Mouse (Mus musculus) heart, embryonic 16.5 days (tissue): ENCODE data around the gene Lgals8. TPM values are rescaled to one million over a fixed set of nuclear protein-coding genes. Genes with fewer than 3 reads are reported as not detected.

Experiments used
- ATAC-seq: fragments of 200-750 bp; cut with Nextera tagmentation; replicated peaks from 2 replicates; pipeline ENCODE4 v1.8.0; 2017; ENCODE audit warnings: moderate number of reproducible peaks; ENCODE audit not compliant: insufficient read depth, low FRiP score; ENCODE audit errors: extremely low read depth
- H3K27ac ChIP-seq: fragments of 300-500 bp; sonication (generic); 2 replicates; pipeline ENCODE4 v1.5.1; 2014; ENCODE audit warnings: mild to moderate bottlenecking, low read length, control low read depth, moderate library complexity
- H3K27me3 ChIP-seq: fragments of 300-500 bp; sonication (generic); 2 replicates; pipeline ENCODE4 v1.6.1; 2014; ENCODE audit warnings: low read length, mixed read lengths; ENCODE audit not compliant: control insufficient read depth, insufficient read depth
- H3K36me3 ChIP-seq: fragments of 300-500 bp; sonication (generic); 2 replicates; pipeline ENCODE4 v1.6.1; 2014; ENCODE audit not compliant: control insufficient read depth, insufficient read depth
- H3K4me1 ChIP-seq: fragments of 300-500 bp; sonication (generic); 2 replicates; pipeline ENCODE4 v1.6.1; 2014; ENCODE audit warnings: low read length, mixed read lengths; ENCODE audit not compliant: control insufficient read depth, insufficient read depth
- H3K4me2 ChIP-seq: fragments of 300-500 bp; sonication (generic); 2 replicates; pipeline ENCODE4 v1.6.1; 2014; ENCODE audit warnings: low read depth, mild to moderate bottlenecking, control low read depth, low read length
- H3K4me3 ChIP-seq: fragments of 300-500 bp; sonication (generic); 2 replicates; pipeline ENCODE4 v1.5.1; 2014; ENCODE audit warnings: mild to moderate bottlenecking, control low read depth, low read length
- H3K9ac ChIP-seq: fragments of 300-500 bp; sonication (generic); 2 replicates; pipeline ENCODE4 v1.6.1; 2014; ENCODE audit warnings: low read length, control low read depth
- H3K9me3 ChIP-seq: fragments of 300-500 bp; sonication (generic); replicated peaks from 2 replicates; pipeline ENCODE4 v1.6.1; 2016; ENCODE audit warnings: low read length; ENCODE audit not compliant: control insufficient read depth
- WGBS: fragments of 180-500 bp; shearing (Covaris S2); extraction: QIAGEN DNeasy Blood & Tissue Kit; methylation state at CpG from one replicate; pipeline ENCODE4 v1.1.7; 2014; 5-methylcytosine and 5-hydroxymethylcytosine counted together
- polyA plus RNA-seq: library from polyadenylated mRNA; unstranded; fragments of >200 nt; fragmentation: Nextera tagmentation; extraction: Ambion mirVana; gene quantifications from 2 replicates; pipeline ENCODE4 v1.2.1, GENCODE M21; 2015

The Lgals8 gene
- polyA plus RNA-seq, 1 experiment from 2014 or later, result 19.8 TPM

- 84% methylated on average over 9 of the region's 9 CpGs for WGBS
- Histone ChIP-seq H3K4me3 (no peak overlapping the region), H3K27ac (no peak overlapping the region), H3K4me1 (no peaks in the 10 kb centered on the region), H3K9me3 (no peaks in the 10 kb centered on the region), H3K36me3 (no peaks in the 10 kb centered on the region), H3K27me3 (no peaks in the 10 kb centered on the region), H3K9ac (no peak overlapping the region), H3K4me2 (no peak overlapping the region)
- ATAC-seq, result no peak
These were observed 30.0 kb upstream of the Lgals8 start for GRCm38 (mm10) chr13:12494750-12495149.

- no peaks in the 10 kb centered on the region for H3K36me3 ChIP-seq
- no peaks in the 10 kb centered on the region for H3K4me1 ChIP-seq
- no peak overlapping the region for H3K27ac ChIP-seq
- 84% methylated on average over 3 of the region's 3 CpGs for WGBS
- H3K4me2 ChIP-seq, result no peak overlapping the region
- no peak for ATAC-seq
- H3K9me3 ChIP-seq, result no peaks in the 10 kb centered on the region
- no peaks in the 10 kb centered on the region for H3K27me3 ChIP-seq
- no peak overlapping the region for H3K4me3 ChIP-seq
- H3K9ac ChIP-seq, result no peak overlapping the region
These were observed 27.8 kb upstream of the Lgals8 start for GRCm38 (mm10) chr13:12492515-12492914.

- H3K36me3 ChIP-seq, result no peaks in the 10 kb centered on the region
- no peaks in the 10 kb centered on the region for H3K27me3 ChIP-seq
- ATAC-seq, result no peak
- H3K27ac ChIP-seq, result no peak overlapping the region
- no peaks in the 10 kb centered on the region for H3K4me1 ChIP-seq
- H3K9me3 ChIP-seq, result no peaks in the 10 kb centered on the region
- H3K9ac ChIP-seq, result no peak overlapping the region
- no peak overlapping the region for H3K4me3 ChIP-seq
- 70% methylated on average over 7 of the region's 7 CpGs for WGBS
- H3K4me2 ChIP-seq, result no peak overlapping the region
These were observed 20.9 kb upstream of the Lgals8 start for GRCm38 (mm10) chr13:12485640-12486039.

GRCm38 (mm10) chr13:12485197-12485596 lies 20.5 kb upstream of the Lgals8 start:
- 66% methylated on average over 2 of the region's 2 CpGs for WGBS
- Histone ChIP-seq H3K9me3 (no peaks in the 10 kb centered on the region), H3K27ac (no peak overlapping the region; the same call in 1 of the 2 replicates), H3K4me2 (no peak overlapping the region), H3K36me3 (no peaks in the 10 kb centered on the region), H3K4me1 (no peaks in the 10 kb centered on the region), H3K4me3 (no peak overlapping the region), H3K9ac (no peak overlapping the region), H3K27me3 (no peaks in the 10 kb centered on the region)
- ATAC-seq, result no peak

- H3K9me3 ChIP-seq, result no peaks in the 10 kb centered on the region
- no peak overlapping the region for H3K4me3 ChIP-seq
- no peaks in the 10 kb centered on the region for H3K36me3 ChIP-seq
- H3K4me2 ChIP-seq, result no peak overlapping the region
- no peak overlapping the region for H3K9ac ChIP-seq
- H3K27ac ChIP-seq, result no peak overlapping the region
- H3K27me3 ChIP-seq, result no peaks in the 10 kb centered on the region
- H3K4me1 ChIP-seq, result no peaks in the 10 kb centered on the region
- 61% methylated on average over 6 of the region's 6 CpGs for WGBS
- ATAC-seq, result no peak
These were observed 15.1 kb upstream of the Lgals8 start for GRCm38 (mm10) chr13:12479802-12480201.

- no peak overlapping the region for H3K4me2 ChIP-seq
- no peaks in the 10 kb centered on the region for H3K36me3 ChIP-seq
- H3K9me3 ChIP-seq, result no peaks in the 10 kb centered on the region
- no peaks in the 10 kb centered on the region for H3K27me3 ChIP-seq
- no peaks in the 10 kb centered on the region for H3K4me1 ChIP-seq
- H3K4me3 ChIP-seq, result no peak overlapping the region
- no peak for ATAC-seq
- H3K9ac ChIP-seq, result no peak overlapping the region
- H3K27ac ChIP-seq, result no peak overlapping the region
- WGBS, result 75% methylated on average over 15 of the region's 15 CpGs
These were observed 13.6 kb upstream of the Lgals8 start for GRCm38 (mm10) chr13:12478301-12478700.

- H3K9ac ChIP-seq, result no peak overlapping the region
- H3K9me3 ChIP-seq, result no peaks in the 10 kb centered on the region
- ATAC-seq, result no peak
- 91% methylated on average over 4 of the region's 4 CpGs for WGBS
- no peak overlapping the region for H3K27ac ChIP-seq
- no peaks in the 10 kb centered on the region for H3K27me3 ChIP-seq
- H3K4me2 ChIP-seq, result no peak overlapping the region
- H3K4me1 ChIP-seq, result no peaks in the 10 kb centered on the region
- H3K4me3 ChIP-seq, result no peak overlapping the region
- H3K36me3 ChIP-seq, result no peaks in the 10 kb centered on the region
These were observed 12.1 kb upstream of the Lgals8 start for GRCm38 (mm10) chr13:12476886-12477285.

- no peak overlapping the region for H3K4me2 ChIP-seq
- no peak for ATAC-seq
- 73% methylated on average over 6 of the region's 6 CpGs for WGBS
These were observed 10.5 kb upstream of the Lgals8 start for GRCm38 (mm10) chr13:12475239-12475638.

GRCm38 (mm10) chr13:12473724-12474378 lies 9.1 kb upstream of the Lgals8 start:
- Histone ChIP-seq H3K4me1 (no peaks in the 10 kb centered on the region), H3K27ac (no peak overlapping the region), H3K9me3 (no peaks in the 10 kb centered on the region), H3K4me3 (no peak overlapping the region), H3K27me3 (no peaks in the 10 kb centered on the region), H3K9ac (no peak overlapping the region), H3K36me3 (no peaks in the 10 kb centered on the region), H3K4me2 (no peak overlapping the region)
- ATAC-seq, result peak; percentile 47; the same call in 1 of the 2 replicates
- WGBS, result 34% methylated on average over 8 of the region's 8 CpGs

More at GRCm38 (mm10) chr13:12475239-12475638, 10.5 kb upstream of the Lgals8 start:
- Histone ChIP-seq H3K36me3 (no peaks in the 10 kb centered on the region), H3K27ac (no peak overlapping the region), H3K4me3 (no peak overlapping the region), H3K9me3 (no peaks in the 10 kb centered on the region), H3K27me3 (no peaks in the 10 kb centered on the region), H3K9ac (no peak overlapping the region), H3K4me1 (no peaks in the 10 kb centered on the region)
